Mouse (Mus musculus) ES-E14 (cell line): Measurements from ENCODE around the gene Mgrn1. TPM values are rescaled to one million over a fixed set of nuclear protein-coding genes. Genes with fewer than 3 reads are reported as not detected.

ENCODE experiments used
- DNase-seq: peaks from one replicate; pipeline ENCODE4 v3.0.0-alpha.2; 2013; ENCODE audit warnings: low read depth, low spot score
- H3K27ac ChIP-seq: 2 replicates; pipeline ENCODE4 v1.5.1; 2012; ENCODE audit warnings: low read depth, mild to moderate bottlenecking, low read length, moderate library complexity, mixed read lengths; ENCODE audit not compliant: poor library complexity, insufficient read depth, severe bottlenecking
- H3K36me3 ChIP-seq: 2 replicates; pipeline ENCODE4 v1.6.1; 2012; ENCODE audit warnings: mild to moderate bottlenecking, low read length, moderate library complexity, mixed read lengths; ENCODE audit not compliant: control insufficient read depth, poor library complexity, insufficient read depth, severe bottlenecking
- H3K4me1 ChIP-seq, 2 experiments: fragments of 150-350 bp in 1 of 2; sonication (generic) in 1 of 2; 2 replicates each; pipeline ENCODE4 v1.6.1; 2012; ENCODE audit warnings: low read length in 2 of 2, mild to moderate bottlenecking in 1 of 2, mixed read lengths in 1 of 2; ENCODE audit not compliant: control insufficient read depth in 2 of 2, insufficient read depth in 2 of 2, poor library complexity in 1 of 2
- H3K4me3 ChIP-seq, 2 experiments: fragments of 150-350 bp in 1 of 2; sonication (generic) in 1 of 2; 2 replicates each; pipeline ENCODE4 v1.5.1; 2012; ENCODE audit warnings: low read length in 2 of 2, low read depth in 1 of 2, mild to moderate bottlenecking in 1 of 2, mixed read lengths in 1 of 2; ENCODE audit not compliant: insufficient read depth in 1 of 2, poor library complexity in 1 of 2, severe bottlenecking in 1 of 2
- H3K9ac ChIP-seq: 2 replicates; pipeline ENCODE4 v1.6.1; 2012; ENCODE audit warnings: low read depth, mild to moderate bottlenecking, low read length, mixed read lengths; ENCODE audit not compliant: poor library complexity, insufficient read depth, severe bottlenecking
- H3K9me3 ChIP-seq: fragments of 150-350 bp; sonication (generic); 2 replicates; pipeline ENCODE4 v1.6.1; 2012; ENCODE audit warnings: low read depth, mild to moderate bottlenecking, low read length; ENCODE audit not compliant: control insufficient read depth, insufficient read depth
- CHD2 ChIP-seq: IDR thresholded peaks from 2 replicates; pipeline ENCODE4 v1.6.1; 2014; ENCODE audit warnings: mild to moderate bottlenecking, low read depth, low read length, inconsistent platforms
- HCFC1 ChIP-seq: IDR thresholded peaks from 2 replicates; pipeline ENCODE4 v1.6.1; 2012; ENCODE audit warnings: low read length, inconsistent platforms, borderline replicate concordance; ENCODE audit not compliant: insufficient read depth
- MAFK ChIP-seq: IDR thresholded peaks from 2 replicates; pipeline ENCODE4 v1.6.1; 2014; ENCODE audit warnings: mild to moderate bottlenecking, low read depth, low read length, inconsistent platforms; ENCODE audit not compliant: insufficient read depth
- ZC3H11A ChIP-seq: IDR thresholded peaks from 2 replicates; pipeline ENCODE4 v1.6.1; 2012; ENCODE audit warnings: low read depth, mild to moderate bottlenecking, inconsistent platforms, low read length, borderline replicate concordance
- ZNF384 ChIP-seq: IDR thresholded peaks from 2 replicates; pipeline ENCODE4 v1.6.1; 2012; ENCODE audit warnings: low read depth, low read length, inconsistent platforms
- in situ Hi-C, 2 experiments: fragments of 600-800 bp; cut with MboI; formaldehyde crosslinking; loops; one replicate each; pipeline ENCODE4 v1.15.1; 2025; ENCODE audit warnings: low sequenced_read_pairs in 2 of 2, inconsistent platforms in 1 of 2; ENCODE audit not compliant: unreplicated experiment in 2 of 2
- total RNA-seq: library from RNA; depleted of rRNA; stranded (reverse); fragments of 300-350 nt; gene quantifications from 2 replicates; pipeline ENCODE4 v1.2.3, GENCODE M21; 2012

Gene Mgrn1
- total RNA-seq, 1 experiment = 24.0 TPM

- no peak overlapping the region for H3K4me3 ChIP-seq
- no peaks in the 10 kb centered on the region for H3K9me3 ChIP-seq
- in situ Hi-C loops = no loop called here
- TF ChIP-seq HCFC1 (no peak), ZNF384 (no peak)
- no peaks in the 10 kb centered on the region for H3K36me3 ChIP-seq
- DNase-seq = no peak
- H3K4me1 ChIP-seq = peaks cover 0 to 17% of the 10 kb centered on the region in 2 experiments; a peak in 2 of 4 replicates
- H3K27ac ChIP-seq = 0 out of 2 replicates have a peak overlapping the region, but pooled peaks have one; percentile 53
- H3K9ac ChIP-seq = no peak overlapping the region
Measured at GRCm38 (mm10) chr16:4894201-4894908, 8.3 kb downstream of the Mgrn1 start.

GRCm38 (mm10) chr16:4896249-4897027, 10.4 kb downstream of the Mgrn1 start:
- H3K27ac ChIP-seq = no peak overlapping the region
- TF ChIP-seq HCFC1 = no peak
- TF ChIP-seq ZC3H11A = no peak
- TF ChIP-seq ZNF384 = no peak
- no peak for TF ChIP-seq MAFK
- no peak for TF ChIP-seq CHD2

GRCm38 (mm10) chr16:4897146-4897730, 11.2 kb downstream of the Mgrn1 start:
- no peak for DNase-seq
- no peak overlapping the region for H3K4me3 ChIP-seq
- TF ChIP-seq CHD2 (no peak), ZNF384 (no peak), MAFK (no peak), ZC3H11A (no peak), HCFC1 (no peak)
- H3K9ac ChIP-seq = no peak overlapping the region
- in situ Hi-C loops = no loop called here
- no peaks in the 10 kb centered on the region for H3K36me3 ChIP-seq
- no peaks in the 10 kb centered on the region for H3K9me3 ChIP-seq
- no peak overlapping the region for H3K27ac ChIP-seq
- H3K4me1 ChIP-seq = peaks cover 0 to 20% of the 10 kb centered on the region in 2 experiments

More at GRCm38 (mm10) chr16:4896249-4897027, 10.4 kb downstream of the Mgrn1 start:
- in situ Hi-C loops = no loop called here
- peaks cover 0 to 20% of the 10 kb centered on the region in 2 experiments for H3K4me1 ChIP-seq
- no peak overlapping the region for H3K9ac ChIP-seq
- H3K4me3 ChIP-seq = no peak overlapping the region
- no peaks in the 10 kb centered on the region for H3K9me3 ChIP-seq
- no peak for DNase-seq
- H3K36me3 ChIP-seq = no peaks in the 10 kb centered on the region

- in situ Hi-C loops = no loop called here
- no peak for DNase-seq
- Histone ChIP-seq H3K4me1 (peaks cover 0 to 19% of the 10 kb centered on the region in 2 experiments), H3K36me3 (no peaks in the 10 kb centered on the region), H3K9me3 (no peaks in the 10 kb centered on the region), H3K9ac (no peak overlapping the region), H3K27ac (no peak overlapping the region), H3K4me3 (no peak overlapping the region)
- no peak for TF ChIP-seq CHD2
- no peak for TF ChIP-seq MAFK
- TF ChIP-seq ZNF384 = no peak
- TF ChIP-seq HCFC1 = no peak
- TF ChIP-seq ZC3H11A = no peak
Measured at GRCm38 (mm10) chr16:4898881-4899280, 12.8 kb downstream of the Mgrn1 start.
